In the genomic region with DNA sequence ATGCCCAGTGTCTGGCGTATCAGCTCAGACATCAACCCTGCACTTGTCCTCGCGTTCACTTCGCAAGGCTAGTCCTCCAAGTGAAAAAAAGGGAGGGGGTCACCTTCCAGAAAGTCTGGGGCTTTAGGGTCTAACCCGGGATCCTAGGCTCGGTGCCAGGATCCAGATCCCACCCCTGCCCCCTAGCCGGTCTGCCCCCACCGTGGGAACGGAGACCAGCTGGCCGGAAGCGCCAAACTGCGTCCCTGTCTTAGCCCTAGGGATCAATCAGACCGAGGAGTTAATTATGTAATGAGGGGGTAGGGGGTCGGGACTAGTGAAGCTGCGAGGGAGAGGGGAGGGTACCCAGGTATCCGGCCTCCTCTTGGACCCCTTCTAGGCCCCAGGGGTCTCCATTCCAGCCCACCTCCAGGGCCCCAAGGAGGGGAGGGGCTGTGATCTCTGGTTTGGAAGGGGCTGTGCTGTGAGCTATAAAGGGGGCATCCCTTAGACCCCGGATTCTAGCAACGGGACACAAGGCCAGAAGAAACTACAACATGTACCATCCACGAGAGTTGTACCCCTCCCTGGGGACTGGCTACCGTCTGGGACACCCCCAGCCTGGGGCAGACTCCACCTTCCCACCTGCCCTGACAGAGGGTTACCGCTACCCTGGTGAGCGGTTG, we compare ENCODE assay signal across 8 mouse cellular contexts. TPM values are rescaled to one million over a fixed set of nuclear protein-coding genes. Genes with fewer than 3 reads are reported as not detected.
DNase-seq lines count a peak whose midpoint lies in the region; ATAC-seq and TF ChIP-seq lines count a peak whose summit lies in the region.

A gene (plus strand): TSS at position 513 of the 665 bp plus-strand sequence.

- H3K9ac ChIP-seq in ES-E14 (ENCODE audit: insufficient read depth, low read depth, low read length, poor library complexity, severe bottlenecking) = peak within 1 kb of the TSS; percentile 59
- peak within 1 kb of the TSS; percentile 59 for H3K9ac ChIP-seq in limb, embryonic 14.5 days (ENCODE audit: low read depth, low read length, severe bottlenecking)

- no peak; the same call in 1 of the 2 replicates for ATAC-seq in limb, embryonic 14.5 days (ENCODE audit: low FRiP score, low read depth)

- no peak for TF ChIP-seq CTCF in cerebellum, adult 2 months (IDR thresholded peaks at IDR 0.05; ENCODE audit: borderline replicate concordance, insufficient read depth, low read depth, low read length)
- TF ChIP-seq CTCF in small intestine, adult 2 months (IDR thresholded peaks at IDR 0.05; ENCODE audit: extremely low read depth, insufficient read length, insufficient replicate concordance, low read depth, low read length) = 0 out of 2 replicates have a peak, but pooled peaks have one; percentile 5

- TF ChIP-seq POLR2A in cerebellum, adult 2 months (IDR thresholded peaks at IDR 0.05; ENCODE audit: borderline replicate concordance, insufficient read depth, low read length) = no peak
- no peak for TF ChIP-seq POLR2A in limb, embryonic 14.5 days (IDR thresholded peaks at IDR 0.05; ENCODE audit: borderline replicate concordance, extremely low read depth, insufficient read depth, insufficient read length)
- no peak for TF ChIP-seq POLR2A in small intestine, adult 2 months (IDR thresholded peaks at IDR 0.05; ENCODE audit: low read depth, low read length)

- no peaks in the 10 kb centered on the region for H3K27me3 ChIP-seq in cerebellum, adult 2 months (ENCODE audit: control insufficient read depth, insufficient read depth, low read length)
- H3K27me3 ChIP-seq in heart, embryonic 10.5 days (ENCODE audit: insufficient read depth, poor library complexity, severe bottlenecking) = no peaks in the 10 kb centered on the region
- no peaks in the 10 kb centered on the region for H3K27me3 ChIP-seq in limb, embryonic 14.5 days (ENCODE audit: control insufficient read depth, insufficient read depth, low read length)
- no peaks in the 10 kb centered on the region for H3K27me3 ChIP-seq in small intestine, adult 2 months (ENCODE audit: control insufficient read depth, insufficient read depth, low read length)

- in situ Hi-C loops in ES-E14 (cut with MboI; ENCODE audit: low sequenced_read_pairs in 2 of 2, unreplicated experiment in 2 of 2) = no loop called here

- peak in 1 of 2 experiments; percentile 29 for DNase-seq in cerebellum, adult 2 months
- no peak for DNase-seq in cerebellum, adult 8-10 months
- DNase-seq in ES-E14 (ENCODE audit: low read depth, low spot score) = no peak
- no peak for DNase-seq in heart, embryonic 10.5 days (ENCODE audit: low spot score)
- no peak for DNase-seq in limb, embryonic 14.5 days (ENCODE audit: low spot score)
- DNase-seq in spleen, postnatal 10 days (ENCODE audit: low spot score in 2 of 2) = no peak
- DNase-seq in urinary bladder, postnatal 36 days (ENCODE audit: low spot score in 2 of 2) = no peak

- H3K27ac ChIP-seq in cerebellum, adult 2 months (ENCODE audit: insufficient read depth, low read length) = peak within 1 kb of the TSS; percentile 16; the same call in 1 of the 2 replicates
- H3K27ac ChIP-seq in ES-E14 (ENCODE audit: insufficient read depth, low read depth, low read length, poor library complexity, severe bottlenecking) = no peak within 1 kb of the TSS
- peak within 1 kb of the TSS; percentile 76 for H3K27ac ChIP-seq in heart, embryonic 10.5 days
- peak within 1 kb of the TSS; percentile 55 for H3K27ac ChIP-seq in limb, embryonic 14.5 days (replicated peaks; ENCODE audit: low read depth, low read length)
- no peak within 1 kb of the TSS for H3K27ac ChIP-seq in small intestine, adult 2 months (ENCODE audit: insufficient read depth, low read depth, low read length)

- whole genome bisulfite sequencing in cerebellum, adult 2 months = 4% methylated on average over 22 of the region's 22 CpGs
- 7% methylated on average over 22 of the region's 22 CpGs for WGBS in heart, embryonic 10.5 days
- 6% methylated on average over 19 of the region's 22 CpGs for WGBS in limb, embryonic 14.5 days
- WGBS in small intestine, adult 2 months = 16% methylated on average over 22 of the region's 22 CpGs

- peak within 1 kb of the TSS; percentile 94 for H3K4me2 ChIP-seq in limb, embryonic 14.5 days (replicated peaks; ENCODE audit: low read depth, low read length, severe bottlenecking)

- H3K4me1 ChIP-seq in cerebellum, adult 2 months (ENCODE audit: control insufficient read depth, insufficient read depth, low read length) = peaks cover 20% of the 10 kb centered on the region; the same call in 1 of the 2 replicates
- peaks cover 3 to 20% of the 10 kb centered on the region in 2 experiments for H3K4me1 ChIP-seq in ES-E14 (ENCODE audit: control insufficient read depth in 2 of 2, insufficient read depth in 2 of 2, low read length in 2 of 2, poor library complexity in 1 of 2)
- peaks cover 61% of the 10 kb centered on the region for H3K4me1 ChIP-seq in heart, embryonic 10.5 days
- H3K4me1 ChIP-seq in limb, embryonic 14.5 days (ENCODE audit: control insufficient read depth, insufficient read depth, low read length) = peaks cover 31% of the 10 kb centered on the region
- peaks cover 17% of the 10 kb centered on the region for H3K4me1 ChIP-seq in small intestine, adult 2 months (ENCODE audit: control insufficient read depth, insufficient read depth, insufficient read length, low read length)

- peaks cover 26% of the 10 kb centered on the region for H3K36me3 ChIP-seq in ES-E14 (ENCODE audit: control insufficient read depth, insufficient read depth, low read length, poor library complexity, severe bottlenecking)
- H3K36me3 ChIP-seq in heart, embryonic 10.5 days = peaks cover 35% of the 10 kb centered on the region
- H3K36me3 ChIP-seq in limb, embryonic 14.5 days (ENCODE audit: control insufficient read depth, insufficient read depth, low read length) = peaks cover 31% of the 10 kb centered on the region
- peaks cover 20% of the 10 kb centered on the region for H3K36me3 ChIP-seq in small intestine, adult 2 months (ENCODE audit: control insufficient read depth, insufficient read depth, low read length)

- H3K9me3 ChIP-seq in ES-E14 (ENCODE audit: control insufficient read depth, insufficient read depth, low read depth, low read length) = no peaks in the 10 kb centered on the region
- H3K9me3 ChIP-seq in heart, embryonic 10.5 days = no peaks in the 10 kb centered on the region
- H3K9me3 ChIP-seq in limb, embryonic 14.5 days (ENCODE audit: control insufficient read depth, low read length) = no peaks in the 10 kb centered on the region

- H3K4me3 ChIP-seq in cerebellum, adult 2 months (replicated peaks; ENCODE audit: insufficient read depth, low read depth, low read length) = peak within 1 kb of the TSS; percentile 53
- H3K4me3 ChIP-seq in ES-E14 (ENCODE audit: insufficient read depth in 1 of 2, low read depth in 1 of 2, low read length in 2 of 2, poor library complexity in 1 of 2, severe bottlenecking in 1 of 2) = peak within 1 kb of the TSS; percentile 23 to 64; a peak in 3 of 4 replicates
- H3K4me3 ChIP-seq in heart, embryonic 10.5 days = peak within 1 kb of the TSS; percentile 63
- peak within 1 kb of the TSS; percentile 45 for H3K4me3 ChIP-seq in limb, embryonic 14.5 days (replicated peaks; ENCODE audit: low read length)
- peak within 1 kb of the TSS; percentile 56 for H3K4me3 ChIP-seq in small intestine, adult 2 months (ENCODE audit: low read depth, low read length)

TF ChIP-seq in ES-E14, 5 proteins besides CTCF, POLR2A, EP300 and RAD21:
- TF ChIP-seq ZNF384 (IDR thresholded peaks at IDR 0.05; ENCODE audit: low read depth, low read length) = no peak
- TF ChIP-seq HCFC1 (IDR thresholded peaks at IDR 0.05; ENCODE audit: borderline replicate concordance, insufficient read depth, low read length) = no peak
- no peak for TF ChIP-seq CHD2 (IDR thresholded peaks at IDR 0.05; ENCODE audit: low read depth, low read length)
- no peak for TF ChIP-seq ZC3H11A (IDR thresholded peaks at IDR 0.05; ENCODE audit: borderline replicate concordance, low read depth, low read length)
- TF ChIP-seq MAFK (IDR thresholded peaks at IDR 0.05; ENCODE audit: insufficient read depth, low read depth, low read length) = no peak

RNA-seq across cellular contexts. Expression of the gene that starts here (rescaled TPM):
- 2.2 TPM in 2 replicates for polyA plus RNA-seq in cerebellum, adult 2 months (2012; rRNA removed)
- 0.89 and 1.7 TPM in 2 replicates for total RNA-seq in ES-E14 (2012; rRNA removed)
- polyA plus RNA-seq in heart, embryonic 10.5 days (2016; fragmentation: Nextera tagmentation; extraction: Ambion mirVana) = 0.23 and 0.53 TPM in 2 replicates
- polyA plus RNA-seq in limb, embryonic 14.5 days (2012; rRNA removed) = 2.0 and 2.7 TPM in 2 replicates
- polyA plus RNA-seq in limb, embryonic 14.5 days (2014; fragmentation: Nextera tagmentation; extraction: Ambion mirVana) = 0.29 and 0.41 TPM in 2 replicates
- polyA plus RNA-seq in small intestine, adult 2 months (2012; rRNA removed) = 1.4 and 2.4 TPM in 2 replicates

Comparison
In these comparisons a context has a peak if more than half of its experiments do, and no peak if none do; other contexts are left out.
1. H3K27ac ChIP-seq: peak in cerebellum, adult 2 months (single experiment), heart, embryonic 10.5 days (single experiment) and limb, embryonic 14.5 days (single experiment); none in ES-E14 (single experiment) and small intestine, adult 2 months (single experiment).
2. Peak in every context shown above with its lines, with median percentiles within 50 percentile points of each other: H3K4me3 ChIP-seq.